Mouse (Mus musculus) kidney, adult 2 months (tissue): ENCODE data around the gene Edn2. TPM values are rescaled to one million over a fixed set of nuclear protein-coding genes. Genes with fewer than 3 reads are reported as not detected.

Experiments used
- DNase-seq: peaks from one replicate; pipeline ENCODE4 v3.0.0; 2021
- H3K27ac ChIP-seq: fragments of 200-500 bp; 2 replicates; pipeline ENCODE4 v1.5.1; 2012; ENCODE audit warnings: low read depth, low read length, control low read depth, inconsistent platforms; ENCODE audit not compliant: insufficient read depth
- H3K27me3 ChIP-seq: fragments of 200-500 bp; replicated peaks from 2 replicates; pipeline ENCODE4 v1.6.1; 2012; ENCODE audit warnings: mild to moderate bottlenecking, moderate library complexity, low read length, inconsistent platforms; ENCODE audit not compliant: control insufficient read depth, insufficient read depth
- H3K36me3 ChIP-seq: fragments of 200-500 bp; 2 replicates; pipeline ENCODE4 v1.6.1; 2012; ENCODE audit warnings: mild to moderate bottlenecking, moderate library complexity, low read length, inconsistent platforms; ENCODE audit not compliant: control insufficient read depth, insufficient read depth
- H3K4me1 ChIP-seq: fragments of 200-500 bp; 2 replicates; pipeline ENCODE4 v1.6.1; 2011; ENCODE audit warnings: low read length; ENCODE audit not compliant: control insufficient read depth, insufficient read depth
- H3K4me3 ChIP-seq: fragments of 200-500 bp; 2 replicates; pipeline ENCODE4 v1.5.1; 2011; ENCODE audit warnings: mild to moderate bottlenecking, low read depth, low read length, control low read depth; ENCODE audit not compliant: insufficient read depth
- CTCF ChIP-seq: fragments of 200-500 bp; conservative IDR thresholded peaks from 2 replicates; pipeline ENCODE4 v1.5.1; 2011; ENCODE audit warnings: low read depth, mild to moderate bottlenecking, control low read depth, low read length, moderate library complexity, mixed read lengths; ENCODE audit not compliant: insufficient read depth, insufficient read length
- POLR2A ChIP-seq: fragments of 200-500 bp; IDR thresholded peaks from one replicate; pipeline ENCODE4 v1.6.1; 2011; ENCODE audit warnings: low read depth, low read length, control low read depth
- WGBS: fragments of 180-500 bp; shearing (Covaris S2); methylation state at CpG from one replicate; pipeline ENCODE4 v1.1.7; 2018; 5-methylcytosine and 5-hydroxymethylcytosine counted together
- polyA plus RNA-seq: library from polyadenylated mRNA; depleted of rRNA; stranded (reverse); fragments of >200 nt; gene quantifications from 2 replicates; pipeline ENCODE4 v1.2.3, GENCODE M21; 2012

Edn2 gene
- polyA plus RNA-seq, 1 experiment = not detected

GRCm38 (mm10) chr4:120144343-120144742 lies 16.7 kb upstream of the Edn2 start:
- WGBS = 73% methylated on average over 5 of the region's 5 CpGs
- no peak overlapping the region for H3K27ac ChIP-seq
- DNase-seq = no peak
- H3K4me1 ChIP-seq = 0 out of 2 replicates have a peak, but pooled peaks cover 5% of the 10 kb centered on the region
- H3K36me3 ChIP-seq = no peaks in the 10 kb centered on the region
- H3K27me3 ChIP-seq = no peaks in the 10 kb centered on the region
- TF ChIP-seq CTCF (no peak), POLR2A (no peak)
- H3K4me3 ChIP-seq = no peak overlapping the region

GRCm38 (mm10) chr4:120145931-120146330 lies 15.1 kb upstream of the Edn2 start:
- DNase-seq = no peak
- no peak overlapping the region for H3K27ac ChIP-seq
- H3K4me3 ChIP-seq = no peak overlapping the region
- H3K36me3 ChIP-seq = no peaks in the 10 kb centered on the region
- 79% methylated on average over 8 of the region's 8 CpGs for WGBS
- 0 out of 2 replicates have a peak, but pooled peaks cover 5% of the 10 kb centered on the region for H3K4me1 ChIP-seq
- TF ChIP-seq POLR2A = no peak
- no peak for TF ChIP-seq CTCF
- H3K27me3 ChIP-seq = no peaks in the 10 kb centered on the region

- Histone ChIP-seq H3K36me3 (no peaks in the 10 kb centered on the region), H3K4me3 (no peak overlapping the region), H3K4me1 (0 out of 2 replicates have a peak, but pooled peaks cover 5% of the 10 kb centered on the region), H3K27ac (no peak overlapping the region), H3K27me3 (no peaks in the 10 kb centered on the region)
- WGBS = 8% methylated on average over 45 of the region's 45 CpGs
- TF ChIP-seq CTCF (no peak), POLR2A (no peak)
- DNase-seq = peak; percentile 57
Measured at GRCm38 (mm10) chr4:120148291-120149141, 12.5 kb upstream of the Edn2 start.

- no peak overlapping the region for H3K27ac ChIP-seq
- TF ChIP-seq CTCF (peak; percentile 41), POLR2A (no peak)
- WGBS = 49% methylated on average over 3 of the region's 3 CpGs
- H3K4me3 ChIP-seq = no peak overlapping the region
- no peak for DNase-seq
- H3K36me3 ChIP-seq = no peaks in the 10 kb centered on the region
- no peaks in the 10 kb centered on the region for H3K27me3 ChIP-seq
- 0 out of 2 replicates have a peak, but pooled peaks cover 5% of the 10 kb centered on the region for H3K4me1 ChIP-seq
Measured at GRCm38 (mm10) chr4:120149142-120149524, 11.9 kb upstream of the Edn2 start.

GRCm38 (mm10) chr4:120150345-120150920 lies 10.6 kb upstream of the Edn2 start:
- Histone ChIP-seq H3K27me3 (no peaks in the 10 kb centered on the region), H3K4me3 (no peak overlapping the region), H3K27ac (no peak overlapping the region), H3K36me3 (no peaks in the 10 kb centered on the region), H3K4me1 (0 out of 2 replicates have a peak, but pooled peaks cover 5% of the 10 kb centered on the region)
- TF ChIP-seq CTCF (no peak), POLR2A (no peak)
- 75% methylated on average over 6 of the region's 6 CpGs for WGBS
- no peak for DNase-seq

- no peaks in the 10 kb centered on the region for H3K36me3 ChIP-seq
- no peak for DNase-seq
- H3K27me3 ChIP-seq = no peaks in the 10 kb centered on the region
- TF ChIP-seq POLR2A (no peak), CTCF (no peak)
- 79% methylated on average over 6 of the region's 6 CpGs for WGBS
- H3K4me3 ChIP-seq = no peak overlapping the region
- H3K27ac ChIP-seq = no peak overlapping the region
- 0 out of 2 replicates have a peak, but pooled peaks cover 5% of the 10 kb centered on the region for H3K4me1 ChIP-seq
Measured at GRCm38 (mm10) chr4:120151906-120152305, 9.1 kb upstream of the Edn2 start.

GRCm38 (mm10) chr4:120152648-120153047 lies 8.4 kb upstream of the Edn2 start:
- DNase-seq = no peak
- H3K27me3 ChIP-seq = no peaks in the 10 kb centered on the region
- WGBS = 71% methylated on average over 4 of the region's 4 CpGs

More at GRCm38 (mm10) chr4:120152648-120153047, 8.4 kb upstream of the Edn2 start:
- 0 out of 2 replicates have a peak, but pooled peaks have one; percentile 6 for TF ChIP-seq CTCF
- TF ChIP-seq POLR2A = no peak
- Histone ChIP-seq H3K4me3 (no peak overlapping the region), H3K27ac (no peak overlapping the region), H3K36me3 (no peaks in the 10 kb centered on the region), H3K4me1 (0 out of 2 replicates have a peak, but pooled peaks cover 5% of the 10 kb centered on the region)
